Mouse (Mus musculus): ENCODE results near the gene Lrrc61. TPM values are rescaled to one million over a fixed set of nuclear protein-coding genes. Genes with fewer than 3 reads are reported as not detected.
"Not testable (repeated sequence)": the region's sequence is repeated elsewhere in the genome, so short reads cannot be mapped to it uniquely, and the experiment has no call there.

Gene Lrrc61
- total RNA-seq (2021) = 10 to 100 TPM; 35.4 to 40.3 TPM
- long read RNA-seq, experiment 1, transcript Lrrc61-204 (2 exons, 374 nt) = minor isoform, 6 of 29 reads
- long read RNA-seq, experiment 1, transcript Lrrc61-202 (3 exons, 2,913 nt) = major isoform, 10 of 29 reads
- long read RNA-seq, experiment 1, transcript Lrrc61-205 (3 exons, 666 nt) = minor isoform, 6 of 29 reads
- long read RNA-seq, experiment 1, partial matches to known transcripts = 0 of 29 reads
- long read RNA-seq, experiment 1, other reads (novel, unspliced or antisense) = 6 of 29 reads
- long read RNA-seq, experiment 2, partial matches to known transcripts = 18 of 26 reads
- long read RNA-seq, experiment 2, other reads (novel, unspliced or antisense) = 0 of 26 reads

- DNase-seq (ENCODE audit: low spot score in 2 of 2) = peak; percentile 97 to 98
Observed at GRCm38 (mm10) chr6:48554280-48555103, at the start of gene Lrrc61. TSS of gene Lrrc61 (plus strand) at chr6:48554796.

- no peak for DNase-seq (ENCODE audit: low spot score in 2 of 2)
Observed at GRCm38 (mm10) chr6:48508087-48508486, 46.5 kb upstream of the Lrrc61 start.

GRCm38 (mm10) chr6:48510426-48510825 is 44.2 kb upstream of the Lrrc61 start:
- DNase-seq (ENCODE audit: low spot score in 2 of 2) = no peak

- DNase-seq (ENCODE audit: low spot score in 2 of 2) = no peak
Observed at GRCm38 (mm10) chr6:48511861-48512260, 42.7 kb upstream of the Lrrc61 start.

- DNase-seq (ENCODE audit: low spot score in 2 of 2) = not testable (repeated sequence)
Observed at GRCm38 (mm10) chr6:48524882-48525281, 29.7 kb upstream of the Lrrc61 start.

- no peak for DNase-seq (ENCODE audit: low spot score in 2 of 2)
Observed at GRCm38 (mm10) chr6:48527901-48528300, 26.7 kb upstream of the Lrrc61 start.

GRCm38 (mm10) chr6:48529261-48529660 is 25.3 kb upstream of the Lrrc61 start:
- no peak for DNase-seq (ENCODE audit: low spot score in 2 of 2)

GRCm38 (mm10) chr6:48529871-48530440 is 24.6 kb upstream of the Lrrc61 start:
- DNase-seq (ENCODE audit: low spot score in 2 of 2) = no peak

GRCm38 (mm10) chr6:48530862-48531261 is 23.7 kb upstream of the Lrrc61 start:
- no peak for DNase-seq (ENCODE audit: low spot score in 2 of 2)

GRCm38 (mm10) chr6:48533475-48533874 is 21.1 kb upstream of the Lrrc61 start:
- DNase-seq (ENCODE audit: low spot score in 2 of 2) = no peak

- DNase-seq (ENCODE audit: low spot score in 2 of 2) = no peak
Observed at GRCm38 (mm10) chr6:48534913-48535312, 19.7 kb upstream of the Lrrc61 start.

- no peak for DNase-seq (ENCODE audit: low spot score in 2 of 2)
Observed at GRCm38 (mm10) chr6:48536091-48536490, 18.5 kb upstream of the Lrrc61 start.

GRCm38 (mm10) chr6:48537105-48537954 is 17.3 kb upstream of the Lrrc61 start, which contains the start of gene Atp6v0e2:
TSS of gene Atp6v0e2 (plus strand) at chr6:48537615.
- DNase-seq (ENCODE audit: low spot score in 2 of 2) = peak; percentile 91 to 93

GRCm38 (mm10) chr6:48538841-48539737 is 15.5 kb upstream of the Lrrc61 start:
- DNase-seq (ENCODE audit: low spot score in 2 of 2) = peak; percentile 78 to 79

- no peak for DNase-seq (ENCODE audit: low spot score in 2 of 2)
Observed at GRCm38 (mm10) chr6:48539860-48540259, 14.7 kb upstream of the Lrrc61 start.

- no peak for DNase-seq (ENCODE audit: low spot score in 2 of 2)
Observed at GRCm38 (mm10) chr6:48540721-48541120, 13.9 kb upstream of the Lrrc61 start.

- DNase-seq (ENCODE audit: low spot score in 2 of 2) = no peak
Observed at GRCm38 (mm10) chr6:48541560-48542450, 12.8 kb upstream of the Lrrc61 start.

- DNase-seq (ENCODE audit: low spot score in 2 of 2) = no peak
Observed at GRCm38 (mm10) chr6:48542631-48543030, 12.0 kb upstream of the Lrrc61 start.

GRCm38 (mm10) chr6:48545251-48545650 is 9.3 kb upstream of the Lrrc61 start:
- DNase-seq (ENCODE audit: low spot score in 2 of 2) = no peak

Data from left cerebral cortex, adult 18-20 months (tissue).